Mouse (Mus musculus): ENCODE results near the gene Ctu1. TPM values are rescaled to one million over a fixed set of nuclear protein-coding genes. Genes with fewer than 3 reads are reported as not detected.
"Not testable (repeated sequence)": the region's sequence is repeated elsewhere in the genome, so short reads cannot be mapped to it uniquely, and the experiment has no call there.

Ctu1 gene
- total RNA-seq, 2 experiments from 2014 or later: 3.4 to 3.5 TPM

GRCm38 (mm10) chr7:43675091-43675490, 3.3 kb downstream of the Ctu1 start:
- intact Hi-C loops (cut with DNase I): no loop called here
- DNase-seq: no peak

GRCm38 (mm10) chr7:43678517-43678916, 6.7 kb downstream of the Ctu1 start:
- peak; percentile 45 to 68 for DNase-seq
- intact Hi-C loops (cut with DNase I): loop anchor here (1.0 kb wide), 1 partner anchor 217 kb away; no protein-coding TSS in a partner anchor

- intact Hi-C loops (cut with DNase I): loop anchor here (1.0 to 5.0 kb wide), 3 partner anchors 66 to 101 kb away; no protein-coding TSS in a partner anchor
- peak; percentile 67 to 71 for DNase-seq
These were observed 9.1 kb downstream of the Ctu1 start for GRCm38 (mm10) chr7:43680960-43681359.

GRCm38 (mm10) chr7:43682511-43682910, 10.7 kb downstream of the Ctu1 start:
- not testable (repeated sequence) for DNase-seq
- intact Hi-C loops (cut with DNase I): loop anchor here (5.0 kb wide), 2 partner anchors 65 to 80 kb away; no protein-coding TSS in a partner anchor

- intact Hi-C loops (cut with DNase I): no loop called here
- no peak for DNase-seq
These were observed 13.3 kb downstream of the Ctu1 start for GRCm38 (mm10) chr7:43685088-43685487.

GRCm38 (mm10) chr7:43690118-43690517, 18.3 kb downstream of the Ctu1 start, which contains the start of gene Klk14:
Gene Klk14 (plus strand): TSS chr7:43690418.
- intact Hi-C loops (cut with DNase I): no loop called here
- DNase-seq: no peak

GRCm38 (mm10) chr7:43710031-43710430, 38.2 kb downstream of the Ctu1 start:
- DNase-seq: no peak
- intact Hi-C loops (cut with DNase I): no loop called here

GRCm38 (mm10) chr7:43712267-43712666, 40.5 kb downstream of the Ctu1 start, which contains the start of gene Klk13:
Gene Klk13 (plus strand): TSS chr7:43712567.
- intact Hi-C loops (cut with DNase I): no loop called here
- DNase-seq: no peak

GRCm38 (mm10) chr7:43712917-43713316, 41.1 kb downstream of the Ctu1 start:
- no peak for DNase-seq
- intact Hi-C loops (cut with DNase I): no loop called here

GRCm38 (mm10) chr7:43713741-43714351, 42.0 kb downstream of the Ctu1 start:
- intact Hi-C loops (cut with DNase I): no loop called here
- DNase-seq: no peak

Other genes with a start within 250 kb of the Ctu1 start
- gene Lim2, start 244.3 kb upstream of the Ctu1 start, total RNA-seq (2021): not detected
- not detected for gene Nkg7, start 234.9 kb upstream of the Ctu1 start, total RNA-seq (2021)
- not detected for gene Cldnd2, start 231.2 kb upstream of the Ctu1 start, total RNA-seq (2021)
- 1,000 to 10,000 TPM; 1,276 to 1,377 TPM for gene Etfb, start 227.9 kb upstream of the Ctu1 start, total RNA-seq (2021)
- gene Gm45233, start 227.9 kb upstream of the Ctu1 start, total RNA-seq (2021): under 1 TPM in 1 of 2 experiments, not detected in 1; 0.70 TPM
- 1 to 10 TPM; 2.0 to 2.5 TPM for gene Vsig10l, start 208.9 kb upstream of the Ctu1 start, total RNA-seq (2021)
- under 1 TPM; 0.19 to 0.36 TPM for gene Iglon5, start 181.9 kb upstream of the Ctu1 start, total RNA-seq (2021)
- not detected for gene 4931406B18Rik, start 166.1 kb upstream of the Ctu1 start, total RNA-seq (2021)
- gene Cd33, start 127.6 kb upstream of the Ctu1 start, total RNA-seq (2021): 1 to 10 TPM; 3.8 to 4.4 TPM
- under 1 TPM; 0.87 to 0.94 TPM for gene Zfp658, start 109.8 kb upstream of the Ctu1 start, total RNA-seq (2021)
- 1 to 10 TPM; 4.8 to 5.9 TPM for gene Zfp719, start 92.4 kb upstream of the Ctu1 start, total RNA-seq (2021)
- gene Zfp819, start 64.8 kb upstream of the Ctu1 start, total RNA-seq (2021): not detected
- not detected for gene Ceacam18, start 37.3 kb upstream of the Ctu1 start, total RNA-seq (2021)
- gene Siglece, start 11.9 kb upstream of the Ctu1 start, total RNA-seq (2021): 1 to 10 TPM in 1 of 2 experiments, under 1 TPM in 1; 0.94 to 1.3 TPM
- under 1 TPM; 0.22 to 0.31 TPM for gene Klk14, start 18.4 kb downstream of the Ctu1 start, total RNA-seq (2021)
- not detected for gene Klk13, start 40.6 kb downstream of the Ctu1 start, total RNA-seq (2021)
- not detected for gene Klk12, start 96.9 kb downstream of the Ctu1 start, total RNA-seq (2021)
- under 1 TPM; 0.22 to 0.33 TPM for gene Klk11, start 102.6 kb downstream of the Ctu1 start, total RNA-seq (2021)
- gene Klk10, start 109.0 kb downstream of the Ctu1 start, total RNA-seq (2021): under 1 TPM; 0.19 to 0.36 TPM
- not detected for gene Klk9, start 119.9 kb downstream of the Ctu1 start, total RNA-seq (2021)
- gene Klk8, start 125.6 kb downstream of the Ctu1 start, total RNA-seq (2021): 10 to 100 TPM; 10.4 to 12.2 TPM
- gene Klk7, start 139.3 kb downstream of the Ctu1 start, total RNA-seq (2021): under 1 TPM in 1 of 2 experiments, not detected in 1; 0.19 TPM
- gene Klk6, start 152.5 kb downstream of the Ctu1 start, total RNA-seq (2021): not detected
- gene Klk5, start 170.0 kb downstream of the Ctu1 start, total RNA-seq (2021): not detected
- gene Klk4, start 209.1 kb downstream of the Ctu1 start, total RNA-seq (2021): not detected